Mouse (Mus musculus) fat pad, adult 2 months (tissue): ENCODE measurements around the gene Map2k5.

Experiments used
- DNase-seq: peaks from one replicate; pipeline ENCODE4 v3.0.0-alpha.2; 2011; ENCODE audit warnings: low read depth, low spot score; ENCODE audit errors: extremely low read depth

The Map2k5 gene

DNA sequence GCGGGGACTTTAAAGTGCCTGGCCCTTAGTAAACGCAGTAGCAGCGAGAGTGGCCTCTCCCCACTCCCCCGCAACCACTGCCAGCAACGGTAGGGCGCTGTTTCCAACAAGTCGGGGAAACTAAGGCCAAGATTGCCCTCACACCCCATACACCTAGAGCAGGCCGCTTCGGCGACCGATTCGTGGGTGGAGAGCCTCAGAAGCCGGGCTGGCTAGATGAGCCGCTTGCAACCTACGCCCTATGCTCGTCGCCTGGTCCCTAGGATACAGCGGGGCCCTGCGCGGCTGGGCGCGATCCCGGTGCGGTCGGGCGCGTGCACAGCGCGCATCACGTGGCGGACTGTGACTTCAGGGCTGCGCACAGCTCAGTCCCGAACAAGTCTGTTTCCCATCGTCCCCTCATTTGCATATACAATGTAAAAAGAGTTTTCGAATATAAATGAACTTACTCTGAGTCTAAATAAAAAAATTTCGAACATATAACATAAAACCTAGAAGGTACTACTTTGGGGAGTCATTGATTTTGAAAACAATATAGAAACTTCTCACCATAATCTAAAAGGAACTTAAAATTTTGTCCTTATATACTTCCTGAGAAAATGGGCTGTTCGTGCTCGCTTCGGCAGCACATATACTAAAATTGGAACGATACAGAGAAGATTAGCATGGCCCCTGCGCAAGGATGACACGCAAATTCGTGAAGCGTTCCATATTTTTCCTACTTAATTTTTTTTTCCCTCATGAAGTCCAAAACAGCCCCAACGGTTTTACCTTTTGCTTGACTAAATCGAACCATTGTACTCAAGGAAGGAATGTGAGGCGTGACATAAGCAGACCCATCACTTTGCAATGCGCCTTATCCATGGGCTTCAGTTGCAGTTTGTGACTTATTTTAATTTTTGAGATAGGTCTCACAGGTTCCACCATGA is 244.8 kb downstream of the Map2k5 start:
- no peak for DNase-seq

- no peak for DNase-seq
Observed at GRCm38 (mm10) chr9:63131957-63132602, 245.6 kb downstream of the Map2k5 start.

- no peak for DNase-seq
Observed at GRCm38 (mm10) chr9:63129641-63130041, 248.1 kb downstream of the Map2k5 start.

GRCm38 (mm10) chr9:63124512-63124911 is 253.2 kb downstream of the Map2k5 start:
- no peak for DNase-seq

- no peak for DNase-seq
Observed at GRCm38 (mm10) chr9:63123451-63124438, 254.0 kb downstream of the Map2k5 start.

DNA sequence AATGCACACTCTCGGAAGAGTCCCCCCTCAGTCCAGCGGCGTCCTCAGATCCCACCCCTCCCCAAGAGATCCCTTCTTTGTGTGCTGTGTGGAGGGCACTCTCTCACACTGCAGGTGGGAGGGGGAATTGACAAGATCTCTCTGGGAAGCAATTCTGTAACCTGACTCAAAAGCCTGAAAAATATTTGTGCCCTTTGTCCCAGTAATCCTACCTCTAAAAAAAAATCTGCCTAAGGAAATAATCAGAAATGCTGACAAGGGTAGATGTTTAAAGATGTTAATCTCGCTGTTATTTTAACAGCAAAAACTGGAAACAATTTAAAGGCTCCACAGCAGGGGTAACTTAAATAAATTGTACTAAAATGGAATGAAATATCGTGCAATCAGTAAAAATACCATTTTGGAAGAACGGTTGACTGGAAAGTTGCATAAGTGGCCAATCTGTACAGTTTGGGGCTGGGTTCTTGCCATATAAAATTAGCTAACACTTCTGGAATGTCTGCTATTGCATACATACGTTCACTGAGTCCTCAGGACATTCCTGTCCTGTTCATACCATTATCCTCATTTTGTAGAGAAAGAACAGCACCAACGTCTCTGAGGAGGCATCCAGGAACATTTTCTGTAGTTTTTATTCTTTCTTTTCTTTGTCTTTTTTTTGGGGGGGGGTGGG is 255.4 kb downstream of the Map2k5 start:
- no peak for DNase-seq

GRCm38 (mm10) chr9:63118385-63118784 is 259.3 kb downstream of the Map2k5 start:
- no peak for DNase-seq
